8 mouse cellular contexts compared by ENCODE assay signal in genomic region chr5:31055216-31056140, GRCm38 (mm10). TPM values are rescaled to one million over a fixed set of nuclear protein-coding genes. Genes with fewer than 3 reads are reported as not detected.
DNase-seq lines count a peak whose midpoint lies in the region; ATAC-seq and TF ChIP-seq lines count a peak whose summit lies in the region.

No protein-coding gene starts in this region.

- H3K9me3 ChIP-seq in hindbrain, embryonic 11.5 days (ENCODE audit: control insufficient read depth, low read length) = no peaks in the 10 kb centered on the region
- no peaks in the 10 kb centered on the region for H3K9me3 ChIP-seq in megakaryocyte, embryonic 14.5 days

- no peaks in the 10 kb centered on the region for H3K27me3 ChIP-seq in hindbrain, embryonic 11.5 days (ENCODE audit: control insufficient read depth, insufficient read depth, low read length)
- H3K27me3 ChIP-seq in megakaryocyte, embryonic 14.5 days (replicated peaks) = no peaks in the 10 kb centered on the region

- no peak for TF ChIP-seq CTCF in layer of hippocampus, adult 2 months (conservative IDR thresholded peaks at IDR 0.05)
- no peak for TF ChIP-seq CTCF in bone marrow macrophage, adult 2 months (IDR thresholded peaks at IDR 0.05; ENCODE audit: low read depth, low read length)

- H3K4me3 ChIP-seq in layer of hippocampus, adult 2 months = peak overlapping the region; percentile 78
- peak overlapping the region; percentile 76 for H3K4me3 ChIP-seq in bone marrow macrophage, adult 2 months (ENCODE audit: insufficient read depth, low read length)
- H3K4me3 ChIP-seq in hindbrain, embryonic 11.5 days (ENCODE audit: low read depth, low read length) = peak overlapping the region; percentile 64
- peak overlapping the region; percentile 97 for H3K4me3 ChIP-seq in megakaryocyte, embryonic 14.5 days (replicated peaks)

- WGBS in hindbrain, embryonic 11.5 days = 20% methylated on average over 19 of the region's 19 CpGs

- TF ChIP-seq POLR2A in bone marrow macrophage, adult 2 months (IDR thresholded peaks at IDR 0.05; ENCODE audit: borderline replicate concordance, low read depth, low read length) = no peak

- peak overlapping the region; percentile 92 for H3K4me2 ChIP-seq in hindbrain, embryonic 11.5 days (replicated peaks; ENCODE audit: low read depth, low read length)

- no peak for ATAC-seq in hindbrain, embryonic 11.5 days (ENCODE audit: low FRiP score)

- peak overlapping the region; percentile 86; the same call in 1 of the 2 replicates for H3K27ac ChIP-seq in layer of hippocampus, adult 2 months
- H3K27ac ChIP-seq in bone marrow macrophage, adult 2 months (ENCODE audit: insufficient read depth, low read depth, low read length) = no peak overlapping the region
- peak overlapping the region; percentile 3; the same call in 1 of the 2 replicates for H3K27ac ChIP-seq in hindbrain, embryonic 11.5 days (ENCODE audit: low read depth, low read length)

- DNase-seq in layer of hippocampus, adult 2 months (ENCODE audit: low spot score in 2 of 2) = no peak
- no peak for DNase-seq in layer of hippocampus, adult 18-20 months (ENCODE audit: low spot score in 2 of 2)
- no peak for DNase-seq in hindbrain, embryonic 11.5 days (ENCODE audit: low spot score)
- no peak for DNase-seq in left cerebral cortex, adult 18-20 months (ENCODE audit: low spot score in 2 of 2)
- DNase-seq in urinary bladder, postnatal 25 days (ENCODE audit: low spot score) = no peak
- DNase-seq in cerebellum, adult 11-12 months = no peak

- H3K36me3 ChIP-seq in hindbrain, embryonic 11.5 days (ENCODE audit: control insufficient read depth, insufficient read depth, low read length) = 0 out of 2 replicates have a peak, but pooled peaks cover 3% of the 10 kb centered on the region
- peaks cover 58% of the 10 kb centered on the region for H3K36me3 ChIP-seq in megakaryocyte, embryonic 14.5 days (replicated peaks; ENCODE audit: low read length)

- H3K4me1 ChIP-seq in bone marrow macrophage, adult 2 months (ENCODE audit: control insufficient read depth, insufficient read depth, low read length) = peaks cover 9% of the 10 kb centered on the region
- H3K4me1 ChIP-seq in hindbrain, embryonic 11.5 days (replicated peaks; ENCODE audit: control insufficient read depth, insufficient read depth, low read length) = no peaks in the 10 kb centered on the region; the same call in 1 of the 2 replicates
- peaks cover 40% of the 10 kb centered on the region for H3K4me1 ChIP-seq in megakaryocyte, embryonic 14.5 days

- peak overlapping the region; percentile 76 for H3K9ac ChIP-seq in hindbrain, embryonic 11.5 days (ENCODE audit: low read depth, low read length)

RNA-seq across cellular contexts. Expression of gene Cad, which starts 0.9 kb away (rescaled TPM):
- total RNA-seq in layer of hippocampus, adult 2 months (2021) = 10 to 100 TPM; 17.1 to 21.6 TPM
- 10 to 100 TPM; 20.0 to 20.9 TPM for total RNA-seq in layer of hippocampus, adult 18-20 months (2021)
- polyA plus RNA-seq in bone marrow macrophage, adult 2 months (2012; ENCODE audit: insufficient read depth, insufficient read length, missing spikeins) = 4.2 and 4.6 TPM in 2 replicates
- 19.7 and 19.8 TPM in 2 replicates for polyA plus RNA-seq in hindbrain, embryonic 11.5 days (2014; fragmentation: Nextera tagmentation; extraction: Ambion mirVana)
- polyA plus RNA-seq in megakaryocyte, embryonic 14.5 days (2012; ENCODE audit: insufficient read depth, low replicate concordance) = 218 and 333 TPM in 2 replicates
- 10 to 100 TPM; 19.2 to 24.4 TPM for total RNA-seq in left cerebral cortex, adult 18-20 months (2021)

RNA-seq across cellular contexts. Expression of gene Slc5a6, which starts 6.8 kb away (rescaled TPM):
- 10 to 100 TPM; 15.0 to 16.1 TPM for total RNA-seq in layer of hippocampus, adult 2 months (2021)
- 10 to 100 TPM; 14.9 to 17.6 TPM for total RNA-seq in layer of hippocampus, adult 18-20 months (2021)
- 5.5 and 7.5 TPM in 2 replicates for polyA plus RNA-seq in bone marrow macrophage, adult 2 months (2012; ENCODE audit: insufficient read depth, insufficient read length, missing spikeins)
- 6.3 and 7.6 TPM in 2 replicates for polyA plus RNA-seq in hindbrain, embryonic 11.5 days (2014; fragmentation: Nextera tagmentation; extraction: Ambion mirVana)
- 5.0 and 8.2 TPM in 2 replicates for polyA plus RNA-seq in megakaryocyte, embryonic 14.5 days (2012; ENCODE audit: insufficient read depth, low replicate concordance)
- 10 to 100 TPM; 19.3 to 20.9 TPM for total RNA-seq in left cerebral cortex, adult 18-20 months (2021)

RNA-seq across cellular contexts. Expression of gene Atraid, which starts 7.4 kb away (rescaled TPM):
- 10 to 100 TPM; 73.4 to 78.8 TPM for total RNA-seq in layer of hippocampus, adult 2 months (2021)
- total RNA-seq in layer of hippocampus, adult 18-20 months (2021) = 10 to 100 TPM; 68.1 to 70.0 TPM
- 114 and 133 TPM in 2 replicates for polyA plus RNA-seq in bone marrow macrophage, adult 2 months (2012; ENCODE audit: insufficient read depth, insufficient read length, missing spikeins)
- 111 and 117 TPM in 2 replicates for polyA plus RNA-seq in hindbrain, embryonic 11.5 days (2014; fragmentation: Nextera tagmentation; extraction: Ambion mirVana)
- 6.5 and 48.6 TPM in 2 replicates for polyA plus RNA-seq in megakaryocyte, embryonic 14.5 days (2012; ENCODE audit: insufficient read depth, low replicate concordance)
- 10 to 100 TPM; 70.6 to 73.8 TPM for total RNA-seq in left cerebral cortex, adult 18-20 months (2021)

RNA-seq across cellular contexts. Expression of gene Dnajc5g, which starts 50.6 kb away (rescaled TPM):
- not detected for total RNA-seq in layer of hippocampus, adult 2 months (2021)
- not detected for total RNA-seq in layer of hippocampus, adult 18-20 months (2021)
- not detected in 2 replicates for polyA plus RNA-seq in bone marrow macrophage, adult 2 months (2012; ENCODE audit: insufficient read depth, insufficient read length, missing spikeins)
- not detected in 2 replicates for polyA plus RNA-seq in hindbrain, embryonic 11.5 days (2014; fragmentation: Nextera tagmentation; extraction: Ambion mirVana)
- polyA plus RNA-seq in megakaryocyte, embryonic 14.5 days (2012; ENCODE audit: insufficient read depth, low replicate concordance) = not detected in 2 replicates
- not detected for total RNA-seq in left cerebral cortex, adult 18-20 months (2021)

RNA-seq across cellular contexts. Expression of gene Slc30a3, which starts 52.6 kb away (rescaled TPM):
- total RNA-seq in layer of hippocampus, adult 2 months (2021) = 10 to 100 TPM; 89.6 to 92.2 TPM
- 10 to 100 TPM; 84.1 to 93.8 TPM for total RNA-seq in layer of hippocampus, adult 18-20 months (2021)
- polyA plus RNA-seq in bone marrow macrophage, adult 2 months (2012; ENCODE audit: insufficient read depth, insufficient read length, missing spikeins) = not detected in 2 replicates
- 8.4 and 9.2 TPM in 2 replicates for polyA plus RNA-seq in hindbrain, embryonic 11.5 days (2014; fragmentation: Nextera tagmentation; extraction: Ambion mirVana)
- polyA plus RNA-seq in megakaryocyte, embryonic 14.5 days (2012; ENCODE audit: insufficient read depth, low replicate concordance) = not detected in 2 replicates
- 100 to 1,000 TPM; 145 to 165 TPM for total RNA-seq in left cerebral cortex, adult 18-20 months (2021)
